Mouse (Mus musculus) urinary bladder, postnatal 4 days (tissue): ENCODE results near the gene Pdcd1.

Source experiments
- DNase-seq, 2 experiments: peaks; one replicate each; pipeline ENCODE4 v3.0.0; 2021 to 2022; ENCODE audit warnings: low spot score in 2 of 2

Pdcd1 gene

DNA sequence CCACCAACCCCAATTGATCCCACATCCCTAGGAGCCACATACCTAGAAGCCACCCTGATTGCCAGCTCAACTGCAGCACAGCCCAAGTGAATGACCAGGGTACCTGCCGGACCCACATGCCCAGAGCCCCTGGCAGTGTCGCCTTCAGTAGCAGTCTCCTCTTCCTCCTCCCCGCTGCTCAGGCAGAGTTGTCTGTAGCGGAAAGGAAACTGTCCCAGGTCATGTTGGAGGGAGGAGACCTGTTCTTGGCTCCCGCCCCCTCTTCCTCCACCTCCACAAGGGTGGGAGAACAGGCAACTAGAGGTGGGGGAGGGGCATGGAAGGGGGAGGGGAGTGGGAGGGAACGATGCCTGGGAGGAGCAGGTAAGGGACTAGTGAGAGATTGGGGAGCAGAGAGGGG lies at the start of gene Pdcd1:
TSS of gene Pdcd1 (minus strand) at position 181 of the 400 bp plus-strand sequence.
- DNase-seq = no peak

DNA sequence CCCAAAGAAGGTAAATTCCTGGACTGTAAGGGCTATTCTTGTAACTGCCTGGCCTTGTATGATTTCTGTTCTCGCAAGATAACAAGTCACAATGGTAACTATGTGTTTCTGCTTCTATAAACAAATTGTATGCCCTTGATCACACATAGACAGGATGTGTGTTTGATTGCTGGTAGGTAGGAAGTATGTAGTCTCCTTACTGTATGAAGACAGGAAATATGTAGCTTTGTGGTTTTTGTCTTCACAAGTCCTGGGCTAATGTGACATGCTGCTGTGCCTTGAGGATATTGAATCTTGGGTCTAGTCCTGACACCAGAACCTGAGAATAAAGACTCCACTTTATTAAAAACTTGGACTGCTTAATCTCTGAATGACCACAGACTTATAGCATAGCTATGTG lies 39.4 kb upstream of the Pdcd1 start:
- no peak for DNase-seq

DNA sequence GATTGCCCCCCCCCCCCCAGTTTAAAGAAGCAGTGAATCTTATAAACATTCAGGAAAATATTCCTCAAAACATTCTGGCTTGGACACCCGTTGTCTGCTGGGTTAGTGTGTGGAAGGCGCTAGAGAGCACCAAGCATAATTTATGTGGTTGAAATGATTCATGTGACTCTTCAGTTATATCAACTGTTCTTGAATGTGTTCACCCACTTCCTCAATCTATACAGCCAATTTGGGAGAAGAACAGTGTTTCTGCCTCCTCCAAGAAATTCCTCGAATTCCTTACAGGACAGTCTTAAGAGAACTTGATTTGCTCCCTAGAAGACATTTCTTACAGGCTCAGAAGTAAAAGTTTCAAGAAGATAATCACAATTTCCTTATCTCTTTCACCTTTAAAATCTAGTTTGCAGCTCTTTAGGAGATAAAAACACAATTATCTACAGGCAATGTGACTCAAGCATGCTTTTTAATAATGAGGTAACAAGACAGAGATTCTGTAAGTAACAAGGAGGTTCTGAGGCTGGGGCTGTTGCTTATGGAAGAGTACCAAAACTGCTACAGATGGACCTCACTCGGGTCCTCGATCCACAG lies 34.1 kb upstream of the Pdcd1 start:
- no peak for DNase-seq

DNA sequence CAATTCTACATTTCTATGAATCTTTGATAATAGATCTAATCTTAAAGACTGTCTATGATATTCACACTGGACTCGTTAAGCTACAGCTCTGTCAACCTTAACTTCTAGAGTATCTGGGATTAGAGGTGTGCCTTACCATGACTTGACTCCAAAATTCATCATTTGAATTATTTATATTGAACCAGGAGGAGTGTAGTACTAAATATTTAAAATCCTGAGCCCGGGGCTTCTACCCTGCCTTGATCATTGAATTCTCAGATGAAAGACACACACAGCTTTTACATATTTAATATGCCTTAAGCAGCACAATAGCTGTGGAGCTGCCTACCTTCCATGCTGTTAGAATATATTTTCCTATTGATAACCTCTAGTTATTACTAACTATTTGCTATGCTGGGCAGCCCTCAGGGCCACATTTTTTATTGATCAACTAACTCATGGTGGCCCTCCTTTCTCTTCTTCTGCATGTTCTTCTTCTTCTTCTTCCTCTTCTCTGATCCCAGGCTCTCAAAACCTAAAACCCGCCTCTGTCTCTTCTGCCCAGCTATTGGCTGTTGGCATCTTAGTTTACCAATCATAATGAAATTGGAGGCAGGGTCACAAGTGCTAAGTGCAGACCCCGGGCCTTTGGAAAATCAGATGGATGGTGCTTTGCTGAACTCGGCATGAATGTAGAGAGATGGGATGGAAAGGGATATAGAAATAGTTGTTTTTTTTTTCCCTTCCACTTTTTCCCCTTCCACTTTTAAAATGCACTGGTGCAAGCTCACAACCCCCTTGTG lies 33.2 kb upstream of the Pdcd1 start:
- DNase-seq = no peak

DNA sequence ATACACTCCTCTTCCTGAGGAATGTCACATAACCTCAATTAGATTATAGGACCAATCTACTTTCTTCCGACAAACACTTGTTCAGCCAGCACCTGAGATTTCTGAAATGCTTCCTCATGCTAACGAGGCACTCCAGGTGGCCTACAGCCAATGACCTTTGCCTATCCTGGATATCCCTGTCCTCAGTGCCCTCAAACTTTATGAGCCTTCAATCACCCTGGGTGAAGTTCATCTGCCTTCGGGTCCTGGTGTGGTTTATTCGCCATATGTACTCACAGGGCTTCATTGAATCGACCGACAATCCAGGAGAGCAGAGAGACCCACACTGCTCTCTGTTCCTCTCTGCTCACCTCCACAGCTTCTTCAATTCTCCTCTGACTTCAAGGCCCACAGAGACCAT lies 29.4 kb upstream of the Pdcd1 start:
- no peak for DNase-seq

DNA sequence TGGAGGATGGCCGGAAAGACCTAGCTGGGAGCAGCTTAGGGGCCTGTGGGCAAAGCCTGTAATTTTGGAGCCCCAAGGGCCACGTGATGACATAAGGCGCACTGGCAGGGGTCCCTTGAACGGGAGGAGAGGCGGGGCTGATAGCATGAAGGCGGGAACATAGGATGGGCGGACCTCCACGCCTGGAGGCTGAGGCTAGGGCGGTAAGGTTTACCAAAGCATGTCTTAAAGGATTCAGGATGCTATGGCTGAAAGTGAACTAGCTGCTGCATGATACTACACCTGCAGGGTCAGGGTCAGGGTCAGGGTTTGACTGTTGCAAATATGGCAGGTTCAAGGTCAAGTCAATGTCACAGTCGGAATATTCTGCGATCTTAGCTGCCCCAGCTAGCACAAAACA lies 28.8 kb upstream of the Pdcd1 start:
- no peak for DNase-seq

DNA sequence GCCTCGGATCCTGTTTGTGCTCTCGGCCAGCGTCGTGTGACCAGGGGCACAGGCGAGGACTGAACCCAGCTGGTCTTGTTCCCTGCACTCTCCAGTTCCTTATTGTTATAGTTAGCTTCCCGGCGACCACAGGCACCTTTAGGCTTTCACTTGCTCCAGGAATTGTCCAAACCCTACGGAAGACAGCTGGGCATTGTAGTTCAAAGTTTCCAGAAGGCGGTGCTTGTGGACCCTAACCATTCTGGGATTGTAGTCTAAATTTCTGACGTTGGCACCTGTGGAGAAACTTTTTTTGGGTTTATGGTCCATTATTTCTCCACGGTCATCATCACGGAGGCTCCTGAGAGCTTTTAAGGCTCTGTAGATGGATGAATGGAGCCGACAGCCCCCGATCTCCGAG lies 28.4 kb upstream of the Pdcd1 start:
- DNase-seq = no peak

DNA sequence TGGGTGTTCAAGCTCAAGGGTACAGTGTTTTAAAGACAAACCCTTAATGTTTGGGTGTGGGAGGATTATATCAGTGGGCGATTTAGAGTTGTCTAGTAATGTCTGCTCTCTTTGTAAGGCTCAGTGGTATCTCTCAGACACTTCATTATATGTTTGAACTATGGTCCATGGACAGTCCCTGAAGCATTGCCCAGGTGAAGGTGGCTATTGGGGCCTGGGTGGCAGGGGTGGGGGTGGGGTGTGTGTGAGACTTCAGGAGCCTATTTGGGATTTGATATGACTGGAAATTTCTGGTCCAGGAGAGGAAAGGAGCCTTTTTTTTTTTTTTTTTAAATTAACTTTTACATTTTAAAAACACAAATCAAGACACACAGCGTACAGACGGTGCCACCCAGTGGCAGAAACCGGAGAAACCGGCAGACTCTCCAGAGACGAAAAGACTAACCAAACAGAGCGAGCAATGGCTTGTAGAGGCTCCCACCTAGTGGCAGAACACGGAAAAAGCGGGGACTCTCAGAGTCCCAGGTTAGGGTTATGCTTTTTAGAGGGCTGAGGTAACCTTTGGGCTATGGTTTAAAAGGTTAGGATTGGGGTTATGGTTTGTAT lies 26.6 kb upstream of the Pdcd1 start:
- DNase-seq = peak; percentile 73 to 84

DNA sequence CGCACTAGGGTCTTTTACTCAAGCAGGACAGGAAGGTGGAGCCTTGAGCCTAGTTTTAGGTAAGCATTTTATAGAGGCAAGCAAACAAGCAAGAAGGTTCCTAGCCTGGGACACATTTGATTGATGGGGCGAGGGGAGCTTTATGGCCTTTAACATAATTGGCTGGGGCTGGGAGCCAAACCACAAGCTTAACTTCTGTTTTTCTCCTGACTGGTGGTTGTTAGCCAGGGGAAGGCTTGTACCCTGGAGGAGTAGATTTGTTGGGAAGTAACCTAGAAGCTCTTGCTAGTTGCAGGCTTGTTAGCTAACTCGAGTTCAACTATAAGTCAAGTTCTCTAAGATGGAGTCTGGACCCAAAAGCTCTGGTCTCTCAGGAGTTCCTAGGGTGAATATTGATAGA lies 26.0 kb upstream of the Pdcd1 start:
- no peak for DNase-seq

DNA sequence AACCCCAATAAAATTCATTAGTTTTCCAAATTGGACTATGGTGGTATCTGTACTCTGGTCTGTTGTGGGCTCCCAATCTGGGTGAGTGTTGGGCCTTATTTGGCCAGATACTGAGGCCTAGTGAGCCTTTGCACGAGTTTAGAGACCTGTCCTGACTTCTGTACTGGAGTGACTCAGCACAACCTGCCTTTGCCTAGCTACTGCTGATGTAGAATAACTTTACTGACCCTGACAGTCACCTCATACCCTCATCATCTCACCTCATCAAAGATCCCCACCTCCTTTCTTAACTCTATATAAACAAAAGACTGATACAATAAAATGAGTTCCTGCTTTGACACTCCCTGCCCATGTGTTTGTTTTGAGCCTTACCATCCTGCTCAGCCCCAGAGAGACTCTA lies 24.3 kb upstream of the Pdcd1 start:
- DNase-seq = no peak

DNA sequence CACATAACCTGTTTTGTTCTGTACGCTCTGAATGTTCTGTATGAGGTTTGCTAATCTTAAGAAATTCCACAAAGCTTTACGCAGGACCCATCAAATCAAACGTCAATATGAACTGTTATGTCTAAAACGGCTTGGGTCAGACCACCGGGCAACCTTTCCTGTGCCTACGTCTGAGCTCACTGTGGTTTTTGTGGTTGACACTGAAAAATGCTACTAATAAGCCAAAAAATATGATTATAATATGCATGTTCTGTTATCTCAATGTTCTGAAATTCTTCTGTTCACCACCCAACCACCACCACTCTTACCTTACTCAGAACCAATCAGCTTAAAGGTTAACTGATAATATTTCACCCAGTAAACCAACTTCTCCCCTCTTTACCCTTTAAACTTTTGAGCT lies 22.4 kb upstream of the Pdcd1 start:
- no peak for DNase-seq

DNA sequence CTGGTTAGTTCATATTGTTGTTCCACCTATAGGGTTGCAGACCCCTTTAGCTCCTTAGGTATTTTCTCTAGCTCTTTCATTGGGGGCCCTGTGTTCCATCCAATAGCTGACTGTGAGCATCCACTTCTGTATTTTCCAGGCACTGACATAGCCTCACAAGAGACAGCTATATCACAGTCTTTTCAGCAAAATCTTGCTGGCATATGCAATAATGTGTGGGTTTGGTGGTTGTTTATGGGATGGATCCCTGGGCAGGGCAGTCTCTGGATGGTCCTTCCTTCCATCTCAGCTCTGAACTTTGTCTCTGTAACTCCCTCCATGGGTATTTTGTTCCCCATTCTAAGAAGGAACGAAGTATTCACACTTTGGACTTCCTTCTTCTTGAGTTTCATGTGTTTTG lies 5.9 kb upstream of the Pdcd1 start:
- DNase-seq = peak in 1 of 2 experiments; percentile 2

DNA sequence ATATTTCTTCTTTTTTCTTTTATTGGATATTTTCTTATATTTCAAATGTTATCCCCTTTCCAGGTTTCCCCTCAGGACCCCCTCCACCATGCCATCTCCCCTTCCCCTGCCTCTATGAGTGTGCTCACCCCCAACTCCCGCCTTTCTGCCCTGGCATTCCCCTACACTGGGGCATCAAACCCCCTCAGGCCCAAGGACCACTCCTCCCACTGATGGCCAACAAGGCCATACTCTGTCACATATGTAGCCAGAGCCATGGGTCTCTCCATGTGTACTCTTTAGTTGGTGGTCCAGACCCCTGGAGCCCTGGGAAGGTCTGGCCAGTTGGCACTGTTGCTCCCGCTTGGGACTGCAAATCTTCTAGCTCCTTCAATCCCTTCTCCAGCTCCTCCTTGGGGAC lies 5.0 kb upstream of the Pdcd1 start:
- DNase-seq = no peak

DNA sequence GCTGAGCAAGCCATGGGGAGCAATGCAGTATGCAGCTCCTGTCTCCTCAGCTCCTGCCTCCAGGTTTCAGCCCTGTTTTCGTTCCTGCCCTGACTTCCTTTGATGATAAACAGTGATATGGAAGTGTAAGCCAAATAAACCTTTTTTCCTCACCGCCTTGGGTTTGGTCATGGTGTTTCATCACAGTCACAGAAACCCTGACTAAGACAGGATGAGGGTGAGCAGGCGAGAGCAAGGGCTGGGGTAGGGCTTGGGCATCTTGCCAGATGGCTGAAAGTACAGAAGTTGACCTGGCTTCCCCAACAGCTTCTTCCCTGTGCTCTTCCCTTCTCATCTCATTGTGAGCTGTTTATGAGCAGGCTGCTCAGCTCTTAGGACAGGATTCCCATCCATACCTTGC lies 3.6 kb upstream of the Pdcd1 start:
- no peak for DNase-seq

DNA sequence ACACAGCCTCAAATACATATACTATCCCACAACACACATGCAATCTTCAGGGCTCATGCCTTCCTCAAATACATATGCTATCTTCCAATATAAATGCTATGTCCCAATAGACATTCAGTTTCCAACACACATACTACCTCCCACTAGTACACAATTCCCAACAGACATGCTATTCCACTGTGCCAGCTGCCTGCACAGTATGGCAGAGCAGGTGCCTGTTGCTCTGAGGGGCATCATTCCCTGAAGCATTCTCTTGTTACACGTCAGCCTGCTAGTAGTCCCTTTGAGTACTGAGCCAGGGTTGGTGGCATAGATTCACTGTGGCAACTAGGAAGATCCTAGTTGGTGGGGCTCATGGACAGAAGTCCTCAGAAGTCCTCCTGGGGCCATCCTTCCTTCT lies 2.1 kb upstream of the Pdcd1 start:
- no peak for DNase-seq

DNA sequence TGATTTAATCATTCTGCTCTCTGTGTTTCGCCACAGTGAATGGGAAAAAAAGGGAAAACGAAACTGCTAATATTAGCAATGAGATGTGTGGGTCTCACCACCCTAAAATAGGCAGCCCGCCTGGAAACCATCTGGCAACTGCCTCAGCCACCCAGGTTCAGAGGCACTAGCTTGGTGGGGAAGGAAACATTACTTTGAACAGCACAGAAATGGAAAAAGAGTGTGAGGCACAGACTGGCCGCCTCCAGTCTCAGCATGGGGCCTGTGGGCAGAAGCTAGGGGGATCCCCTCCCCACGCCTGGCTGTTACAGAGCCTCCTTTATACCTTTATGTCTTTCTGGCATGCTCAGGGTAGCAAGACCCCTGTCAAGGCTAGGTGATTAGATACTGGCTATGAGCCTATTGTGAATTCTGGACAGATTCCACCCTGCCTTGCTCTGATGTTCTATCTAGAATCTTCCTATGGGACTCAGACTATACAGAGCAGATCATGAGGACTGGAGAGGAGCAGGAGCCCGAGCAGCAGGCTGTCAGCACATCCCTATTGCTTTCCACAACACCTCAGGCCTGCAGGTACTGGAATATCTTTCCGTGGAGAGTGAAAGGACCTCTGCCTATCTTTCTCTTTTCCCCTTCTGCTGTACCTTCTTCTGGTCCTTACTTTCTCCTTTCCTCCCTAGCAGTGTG lies 1.3 kb upstream of the Pdcd1 start:
- DNase-seq = no peak

DNA sequence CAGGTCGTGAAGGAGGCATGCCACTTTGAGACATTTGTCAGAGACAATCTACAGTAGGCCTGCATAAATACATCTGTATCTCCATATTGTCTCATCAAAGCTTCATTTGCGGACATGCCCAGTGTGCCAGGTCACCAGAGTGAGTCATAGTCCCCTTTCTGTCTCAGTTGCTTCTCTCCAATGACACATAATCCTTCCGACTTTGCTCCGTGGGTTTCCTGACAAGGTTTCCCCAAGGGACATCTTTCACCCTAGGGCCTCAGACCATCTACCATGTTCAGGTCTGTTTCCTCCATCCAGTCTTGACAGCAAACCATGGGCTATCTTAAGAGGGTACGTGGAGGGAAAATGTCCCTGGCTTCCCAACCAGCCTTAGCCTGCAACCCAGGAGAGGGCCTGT lies 1.2 kb downstream of the Pdcd1 start:
- no peak for DNase-seq

DNA sequence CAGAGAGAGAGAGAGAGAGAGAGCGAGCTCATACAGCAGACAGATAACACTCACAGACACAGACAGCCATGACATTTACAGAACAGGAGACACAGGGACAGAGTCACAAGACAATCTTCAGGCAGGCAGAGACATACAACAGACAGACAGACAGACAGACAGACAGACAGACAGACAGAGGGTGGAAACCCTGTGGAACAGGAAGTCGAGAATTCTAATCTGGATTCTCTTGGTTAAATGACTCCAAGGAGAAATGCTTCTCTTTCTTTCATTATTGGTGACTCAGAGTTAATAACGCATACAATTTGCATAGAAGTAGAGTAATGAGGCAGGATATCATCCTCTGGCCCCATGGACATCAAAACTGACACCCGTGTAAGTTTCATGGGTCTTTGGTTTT lies 5.8 kb downstream of the Pdcd1 start:
- no peak for DNase-seq

DNA sequence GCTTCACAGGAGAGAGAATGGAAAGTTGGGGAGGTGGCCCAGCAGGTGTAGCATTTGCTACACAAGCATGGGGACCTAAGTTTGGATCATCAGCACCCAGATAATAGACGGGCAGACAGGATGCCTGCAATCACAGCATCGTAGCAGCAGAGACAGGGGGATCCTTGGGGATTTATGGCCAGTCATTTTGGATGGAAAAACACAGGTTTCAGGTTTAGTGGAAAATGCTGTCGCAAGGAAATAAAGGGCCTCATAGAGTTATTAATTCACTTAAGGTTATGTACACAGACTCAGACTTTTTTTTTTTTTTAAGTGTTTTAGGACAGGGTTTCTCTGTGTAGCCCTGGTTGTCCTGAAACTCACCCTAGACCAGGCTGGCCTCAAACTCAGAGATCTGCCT lies 6.8 kb downstream of the Pdcd1 start:
- no peak for DNase-seq

DNA sequence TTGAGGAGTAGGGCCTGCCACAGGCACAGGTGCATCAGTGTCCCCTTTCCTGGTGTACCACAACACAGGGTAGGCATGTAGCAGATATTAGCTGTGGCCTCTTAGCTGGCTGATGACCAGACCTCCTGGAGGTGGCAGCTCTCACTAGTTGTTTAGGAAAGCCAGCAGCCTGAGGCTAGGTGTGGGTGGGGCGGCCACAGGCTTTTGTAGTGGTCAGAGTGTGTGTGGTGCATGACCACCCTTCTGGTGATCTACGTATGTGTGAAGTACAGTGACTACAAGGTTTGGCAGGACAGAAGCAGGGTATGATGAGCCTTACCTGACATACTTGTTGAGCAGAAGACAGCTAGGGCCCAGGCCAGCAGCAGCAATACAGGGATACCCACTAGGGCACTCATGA lies 12.0 kb downstream of the Pdcd1 start:
- DNase-seq = no peak

DNA sequence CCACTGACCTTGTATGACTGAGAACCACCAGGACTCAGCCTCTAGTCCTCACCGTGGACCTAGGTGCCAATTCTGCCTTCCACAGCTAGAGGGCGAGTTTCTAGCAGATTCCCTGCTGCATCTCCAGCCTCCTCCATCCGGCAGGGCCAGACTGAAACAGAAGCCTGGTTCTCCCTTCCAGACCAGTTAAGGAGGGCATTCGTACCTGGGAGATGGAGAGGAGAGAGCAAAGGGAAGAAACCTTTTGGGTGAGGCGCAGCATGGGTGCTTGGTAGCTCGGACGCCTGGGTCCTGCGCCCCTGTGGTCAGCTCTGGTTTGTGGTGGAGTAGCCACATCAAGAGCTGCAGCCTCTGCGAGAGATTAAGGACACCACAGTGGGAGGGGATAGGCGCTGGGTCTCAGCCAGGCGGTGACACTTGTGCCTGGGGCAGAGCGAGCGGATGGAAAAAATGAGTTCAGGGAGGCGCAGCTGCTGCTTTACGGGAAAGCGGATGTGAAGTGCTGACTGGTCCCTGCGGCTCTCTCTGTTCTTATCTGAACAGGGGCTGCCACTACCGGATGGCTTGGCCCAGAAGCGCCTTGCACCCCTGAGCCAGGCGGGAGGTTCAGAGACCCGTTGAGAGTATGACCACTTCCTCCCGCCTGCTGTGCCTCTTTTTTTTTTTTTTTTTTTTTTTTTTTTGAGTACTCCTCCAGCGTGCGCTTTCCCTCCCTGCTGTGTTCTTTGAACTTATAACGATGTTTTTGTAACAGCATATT lies 17.2 kb downstream of the Pdcd1 start:
- peak; percentile 66 to 81 for DNase-seq

DNA sequence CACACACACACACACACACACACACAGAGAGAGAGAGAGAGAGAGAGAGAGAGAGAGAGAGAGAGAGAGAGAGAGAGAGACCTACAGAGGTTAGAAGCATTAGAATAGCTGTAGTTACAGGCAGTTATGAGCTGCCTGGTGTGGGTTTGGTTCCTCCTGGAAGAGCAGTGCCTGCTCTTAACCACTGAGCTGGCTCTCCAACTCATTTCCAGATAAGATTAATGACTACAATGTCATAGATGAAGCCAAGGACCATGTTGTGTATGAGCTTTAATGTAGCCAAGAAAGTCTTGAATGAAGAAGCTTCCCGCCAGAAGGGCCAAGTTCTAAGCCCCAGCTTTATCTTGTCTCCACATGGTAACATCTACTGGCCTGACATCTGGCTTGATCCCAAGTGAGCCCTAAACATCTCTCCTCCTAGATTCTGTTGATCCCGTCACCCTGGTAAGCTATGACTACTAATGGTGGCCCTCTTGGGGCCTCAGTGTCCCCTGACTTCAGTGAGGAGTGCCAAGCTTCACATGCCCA lies 19.2 kb downstream of the Pdcd1 start:
- DNase-seq = no peak
